Mouse (Mus musculus) inflammation-experienced regulatory T-cells, adult 6 months (primary cell): ENCODE data around the gene Crot. TPM values are rescaled to one million over a fixed set of nuclear protein-coding genes. Genes with fewer than 3 reads are reported as not detected.
A peak's percentile ranks its signal among the peaks of the same experiment; 100 is the strongest.
"Not testable (repeated sequence)": the region's sequence is repeated elsewhere in the genome, so short reads cannot be mapped to it uniquely, and the experiment has no call there.

Experiments used
- ATAC-seq: one replicate; pipeline ENCODE4 v1.8.0; 2017
- polyA plus RNA-seq, 3 experiments: library from polyadenylated mRNA; unstranded; fragments of 100-300 nt; shearing (Covaris generic); gene quantifications; one replicate each; pipeline ENCODE4 v1.2.1; 2017

Gene Crot
- polyA plus RNA-seq, 3 experiments from 2014 or later, result 64.9 to 114 (median 81.6) TPM

DNA sequence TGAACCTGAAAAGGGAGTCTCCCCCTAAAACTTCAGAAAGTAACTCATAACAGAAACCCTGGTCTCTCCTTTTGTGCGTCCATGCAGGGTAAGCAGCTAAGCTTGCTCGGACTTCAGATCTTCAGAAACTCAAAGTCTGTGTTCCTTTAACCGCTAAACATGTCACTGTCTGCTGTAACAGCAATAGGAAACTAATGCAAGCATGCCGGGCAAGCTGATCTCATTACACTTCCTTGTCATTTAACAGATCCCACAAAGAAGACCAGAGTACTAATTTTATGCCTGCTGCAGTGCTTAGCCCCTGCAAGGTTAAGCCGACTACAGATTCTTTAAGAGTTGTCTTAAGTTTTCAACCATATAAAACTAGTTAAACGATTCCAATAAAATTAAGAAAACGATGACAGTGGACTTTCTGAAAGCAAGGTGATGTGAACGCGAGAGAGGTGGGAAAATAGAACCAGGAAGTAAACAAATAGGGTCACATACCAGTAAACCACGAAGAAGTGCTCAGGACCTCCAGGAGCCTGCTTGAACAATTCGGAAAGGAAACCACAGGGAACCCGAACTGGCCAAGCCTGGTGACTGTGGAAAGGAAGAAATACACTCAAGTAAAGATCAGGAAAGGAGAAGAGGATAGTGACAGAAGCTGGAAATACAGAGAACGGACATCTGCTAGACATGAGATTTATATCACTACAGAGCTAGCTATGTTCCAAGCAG lies 998 bp downstream of the Crot start:
- peak; percentile 12 for ATAC-seq

DNA sequence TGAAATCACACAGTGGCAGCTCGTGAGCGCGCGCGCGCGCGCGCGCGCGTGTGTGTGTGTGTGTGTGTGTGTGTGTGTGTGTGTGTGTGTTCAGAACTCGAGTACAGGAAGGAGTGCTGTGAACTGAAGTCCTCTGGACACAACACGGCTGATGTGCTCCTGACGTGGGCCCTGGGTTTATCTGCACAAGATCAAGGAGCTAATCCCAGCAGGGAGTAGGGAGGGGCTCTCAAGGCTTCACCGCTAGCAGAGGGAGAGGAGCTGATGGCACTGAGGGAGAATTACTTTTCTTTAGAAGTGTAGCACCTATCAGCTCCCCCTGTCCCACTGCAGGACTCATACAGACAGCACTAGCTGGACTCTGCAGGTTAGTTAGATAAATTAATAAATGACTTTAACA lies 5.5 kb downstream of the Crot start:
- no peak for ATAC-seq

DNA sequence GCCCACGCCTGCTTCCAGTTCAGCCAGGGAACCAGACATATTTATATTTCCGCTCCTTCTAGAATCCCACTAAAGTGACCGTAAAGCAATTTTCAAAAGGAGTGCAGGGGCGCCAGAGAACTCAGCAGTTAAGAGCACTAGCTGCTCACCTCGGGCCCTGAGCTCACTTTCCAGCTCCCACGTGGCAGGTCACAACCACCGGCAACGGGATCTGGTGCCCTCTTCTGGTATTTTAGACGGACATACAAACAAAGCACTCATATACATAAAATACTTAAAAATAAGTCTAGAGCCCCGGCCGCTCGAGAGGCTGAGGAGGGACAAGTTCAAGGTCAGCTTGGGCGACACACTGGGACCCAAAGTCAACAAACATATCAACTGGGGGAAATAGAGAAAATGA lies 6.6 kb downstream of the Crot start:
- ATAC-seq, result no peak

DNA sequence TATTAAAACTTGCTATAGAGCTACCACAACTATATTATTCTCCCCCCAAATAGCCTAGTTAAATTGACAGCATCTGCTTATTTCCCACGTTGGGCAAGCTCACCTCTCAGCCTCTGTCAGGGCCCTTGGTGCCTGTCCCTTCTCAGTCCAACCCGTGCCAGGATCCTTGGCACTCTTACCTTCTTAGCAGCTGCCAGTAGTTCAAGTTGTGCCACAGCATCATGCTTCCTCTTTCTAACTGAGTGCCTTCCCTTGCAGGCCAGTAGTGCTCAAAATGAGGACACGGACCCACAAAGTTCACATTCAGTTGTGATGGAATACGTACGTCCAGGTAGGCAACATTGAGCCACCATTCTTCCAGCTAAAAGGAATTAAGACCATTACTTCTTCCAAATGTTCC lies 9.2 kb downstream of the Crot start:
- no peak for ATAC-seq

DNA sequence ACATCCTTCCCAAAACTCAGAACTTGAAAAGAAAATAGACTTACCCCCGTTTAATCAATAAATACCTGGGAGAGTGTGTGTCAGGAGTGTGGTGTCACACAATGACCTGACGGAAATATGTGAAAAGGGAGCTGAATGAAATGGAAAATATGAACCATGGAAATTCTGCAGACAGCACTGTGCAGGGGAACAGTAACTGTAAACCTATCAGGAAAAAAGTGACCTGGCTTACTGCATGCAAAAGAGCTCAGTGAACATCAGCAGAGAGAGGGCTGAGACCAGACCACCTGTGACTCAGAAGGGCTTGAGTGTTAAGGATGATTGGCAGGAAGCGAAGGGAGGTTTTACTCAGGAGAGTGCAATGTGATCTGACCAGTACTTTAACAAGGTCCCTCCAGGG lies 11.7 kb downstream of the Crot start:
- ATAC-seq, result no peak

DNA sequence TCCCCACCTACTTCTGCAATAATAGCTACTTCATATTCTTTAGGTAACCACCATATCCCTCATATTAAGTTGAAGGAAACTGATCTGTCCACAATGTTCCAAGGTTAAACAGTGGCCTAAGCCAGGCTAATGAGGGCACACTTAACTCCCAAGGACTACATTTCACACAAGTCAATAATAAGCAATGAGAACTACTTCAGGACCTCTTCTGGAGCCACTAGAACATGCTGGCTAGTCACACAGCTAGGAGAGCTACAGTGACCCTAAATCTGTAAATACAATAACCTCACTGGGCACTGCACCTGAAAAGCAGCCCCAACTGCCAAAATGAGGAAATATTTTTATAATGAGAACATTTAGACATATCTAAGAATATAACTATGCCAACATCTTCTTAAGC lies 22.4 kb downstream of the Crot start:
- ATAC-seq, result no peak

DNA sequence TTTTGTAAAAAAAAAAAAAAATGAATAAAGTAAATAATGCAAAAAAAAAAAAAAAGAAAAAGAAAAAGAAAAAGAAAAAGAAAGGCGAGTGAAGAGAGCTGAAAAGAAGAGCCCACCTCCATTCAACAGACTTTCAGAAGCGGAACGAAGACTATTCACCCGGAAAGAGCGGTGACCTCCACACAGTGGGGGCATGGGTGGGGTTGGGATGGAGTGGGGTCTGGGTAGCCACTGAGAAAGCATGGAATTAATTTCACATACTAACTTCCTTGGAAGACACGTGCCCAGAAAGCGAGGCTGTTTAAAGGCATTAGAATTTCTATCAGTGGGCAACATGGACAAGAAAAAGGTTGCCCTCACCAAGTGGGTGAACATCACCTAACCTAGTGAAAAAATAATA lies 24.8 kb downstream of the Crot start:
- ATAC-seq, result no peak

DNA sequence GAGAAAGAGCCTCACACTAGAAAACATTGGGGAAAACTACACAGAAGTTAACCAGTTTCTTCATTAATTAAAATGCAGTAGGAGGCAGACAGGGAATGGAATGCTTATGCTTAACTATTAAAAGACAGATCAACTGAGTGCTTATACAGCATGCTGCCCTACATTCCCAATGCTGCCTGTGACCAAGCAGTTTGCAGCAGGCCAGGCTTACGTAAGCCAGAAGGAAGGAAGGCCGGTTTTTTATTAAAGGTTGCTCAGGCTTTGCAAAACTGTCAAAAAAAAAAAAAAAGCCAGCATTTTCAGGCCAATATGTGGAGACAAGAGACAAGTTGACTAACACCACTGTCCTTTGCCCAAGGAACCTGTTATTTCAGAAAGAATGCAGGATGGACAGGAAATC lies 26.4 kb downstream of the Crot start:
- ATAC-seq, result no peak

DNA sequence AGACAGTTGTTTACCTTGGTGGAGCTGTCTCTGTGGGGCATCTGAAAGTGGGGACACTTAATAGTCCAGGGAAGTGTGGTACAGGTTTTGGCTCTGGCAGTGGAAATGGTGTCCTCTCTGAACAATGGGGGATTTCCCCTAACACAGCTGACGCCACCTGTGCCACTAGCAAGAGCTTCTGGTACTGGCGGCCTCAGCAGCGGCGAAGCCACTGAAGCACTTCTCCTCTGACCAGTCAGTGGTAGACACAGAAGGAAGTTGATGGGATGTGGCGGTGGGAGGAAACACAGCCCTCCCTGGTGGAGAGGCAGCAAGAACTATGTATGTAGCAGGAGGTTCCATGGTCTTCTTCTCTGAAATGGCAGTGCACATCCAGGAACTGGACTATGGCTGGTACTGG lies 32.6 kb downstream of the Crot start:
- no peak for ATAC-seq

DNA sequence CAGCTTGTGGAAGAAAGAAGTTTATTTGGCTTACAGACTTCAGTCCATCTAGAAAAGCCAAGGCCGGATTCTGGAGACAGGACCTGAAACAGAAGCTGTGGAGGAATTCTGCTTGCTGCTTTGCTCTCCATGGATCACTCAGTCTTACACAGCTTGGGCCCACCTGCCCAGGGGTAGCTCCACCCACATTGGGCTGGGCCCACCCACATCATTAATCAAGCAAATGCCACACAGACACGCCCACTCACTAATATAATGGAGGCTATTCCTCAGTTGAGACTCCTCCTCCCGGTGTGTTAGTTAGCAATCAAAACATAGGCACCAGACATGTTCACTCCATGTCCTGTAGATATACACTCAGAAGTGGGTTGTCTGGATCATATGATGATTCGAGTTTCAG lies 36.6 kb downstream of the Crot start:
- ATAC-seq, result no peak

DNA sequence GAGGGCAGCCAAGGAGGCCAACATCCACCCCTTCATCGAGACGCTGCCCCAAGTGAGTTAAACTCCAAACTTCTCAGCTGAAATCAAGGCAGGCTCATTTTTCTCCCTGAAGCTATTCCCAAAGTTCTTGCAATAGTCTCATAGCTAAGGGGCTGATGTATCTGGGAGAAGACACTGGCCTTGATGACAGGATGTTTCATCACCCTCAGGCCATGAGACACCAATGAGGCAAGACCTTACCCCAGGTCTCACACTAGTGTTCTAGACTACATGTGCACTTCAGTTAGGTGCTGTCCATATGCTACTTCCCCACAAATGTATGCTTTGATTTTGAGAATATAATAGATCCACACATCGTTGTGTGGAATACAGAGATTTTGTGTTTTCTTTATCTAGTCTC lies 41.6 kb downstream of the Crot start:
- ATAC-seq, result no peak

DNA sequence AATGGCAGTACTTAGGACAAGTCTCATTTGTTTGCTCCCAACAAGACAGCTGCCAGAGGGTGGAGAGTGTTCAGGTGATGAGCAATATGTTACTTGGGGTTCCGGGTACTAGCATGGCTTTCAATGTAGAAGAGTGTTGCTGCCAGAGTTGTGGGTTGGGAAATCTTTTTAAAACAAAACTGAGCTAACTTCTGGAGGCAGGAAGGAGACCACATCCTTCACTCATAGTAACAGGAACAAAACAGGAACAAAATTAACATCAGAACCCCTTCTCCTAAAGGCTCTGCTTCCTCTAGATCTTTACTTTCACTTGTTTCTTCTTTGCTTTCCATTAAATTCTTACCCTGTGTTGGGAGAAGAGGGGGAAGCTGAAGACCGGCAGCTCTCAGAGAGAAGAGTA lies 43.5 kb downstream of the Crot start:
- ATAC-seq, result no peak

DNA sequence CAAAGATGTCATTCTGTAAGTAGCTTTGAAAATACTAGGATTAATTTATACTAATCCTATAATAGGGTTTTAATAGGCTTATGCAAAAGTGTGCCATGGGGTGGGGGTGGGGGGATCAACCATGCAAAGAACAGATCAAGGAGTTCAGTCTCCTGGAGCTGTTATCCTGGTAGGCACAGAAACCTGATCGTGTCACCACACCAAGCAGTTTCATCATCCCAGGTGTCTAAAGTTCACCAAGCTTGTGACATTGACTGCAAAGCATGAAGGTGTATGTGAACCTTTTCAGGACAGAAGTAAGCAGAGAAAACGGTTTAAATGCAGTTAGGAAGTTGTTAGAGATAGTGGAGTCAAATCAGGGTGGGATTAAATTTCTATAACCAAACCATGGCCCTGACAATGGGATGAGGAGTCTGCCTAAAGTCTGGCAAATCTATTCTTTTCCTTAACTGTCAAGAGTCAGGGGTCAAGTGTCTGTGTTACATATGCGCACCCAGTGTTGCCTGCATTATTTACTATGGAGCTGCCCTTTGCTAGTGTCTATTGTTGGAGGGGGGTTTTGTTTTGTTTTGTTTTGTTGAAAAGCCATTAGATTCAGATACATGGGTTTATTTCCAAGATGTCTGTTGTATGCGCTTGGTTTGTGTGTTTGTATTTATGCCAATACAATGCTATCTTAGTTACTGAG lies 49.6 kb downstream of the Crot start:
- ATAC-seq, result no peak

DNA sequence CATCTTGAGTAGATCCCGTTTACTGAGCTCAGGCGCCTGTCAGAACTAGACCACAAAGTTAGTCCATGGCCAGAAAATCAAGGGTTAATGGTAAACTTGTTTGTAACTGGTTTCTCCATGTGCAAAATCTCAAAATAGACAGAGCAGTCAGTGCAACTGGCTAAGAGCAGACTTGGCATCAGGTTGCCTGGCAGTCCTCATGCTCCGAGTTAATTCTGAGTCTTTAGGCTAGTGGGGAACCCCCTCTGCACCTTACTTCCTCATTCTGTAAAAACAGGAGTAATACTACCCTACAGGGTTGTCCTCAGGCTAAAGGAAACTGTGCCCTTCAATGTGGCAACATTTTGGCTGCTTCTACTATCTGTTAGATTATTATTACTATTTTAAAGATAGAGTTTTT lies 53.3 kb downstream of the Crot start:
- peak; percentile 64 for ATAC-seq

DNA sequence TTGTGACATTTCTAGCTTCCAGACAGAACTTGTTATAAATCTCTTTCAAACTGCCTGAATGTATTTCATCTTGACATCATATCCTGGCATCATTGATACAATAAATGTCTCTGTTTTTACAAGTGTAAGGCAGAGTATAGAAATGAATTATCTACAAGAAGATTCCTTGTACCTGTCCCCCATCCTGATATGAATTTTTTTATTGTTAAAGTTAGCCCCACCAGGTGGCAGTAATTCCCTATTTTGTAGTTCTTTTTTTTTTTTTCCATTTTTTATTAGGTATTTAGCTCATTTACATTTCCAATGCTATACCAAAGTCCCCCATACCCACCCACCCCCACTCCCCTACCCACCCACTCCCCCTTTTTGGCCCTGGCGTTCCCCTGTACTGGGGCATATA lies 55.9 kb downstream of the Crot start:
- not testable (repeated sequence) for ATAC-seq

DNA sequence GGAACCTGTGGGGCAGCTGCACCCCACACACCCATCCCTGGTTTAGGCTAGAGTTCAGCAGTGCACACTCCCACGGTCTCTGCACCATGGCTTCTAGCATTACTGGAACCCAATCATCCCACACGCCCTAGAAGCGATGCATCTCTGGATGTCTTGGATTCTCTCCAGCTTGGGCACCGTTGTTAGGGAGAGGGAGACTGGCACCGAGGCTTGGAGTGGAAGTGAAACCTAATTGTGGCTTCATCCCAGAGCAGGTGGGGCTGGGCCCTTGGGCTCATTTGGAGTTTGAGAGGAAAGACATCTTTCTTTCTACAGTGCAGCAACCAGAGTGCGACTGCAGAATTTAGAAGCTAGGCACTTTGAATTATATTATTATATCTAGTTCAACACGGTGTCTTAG lies 59.2 kb downstream of the Crot start:
- no peak for ATAC-seq

DNA sequence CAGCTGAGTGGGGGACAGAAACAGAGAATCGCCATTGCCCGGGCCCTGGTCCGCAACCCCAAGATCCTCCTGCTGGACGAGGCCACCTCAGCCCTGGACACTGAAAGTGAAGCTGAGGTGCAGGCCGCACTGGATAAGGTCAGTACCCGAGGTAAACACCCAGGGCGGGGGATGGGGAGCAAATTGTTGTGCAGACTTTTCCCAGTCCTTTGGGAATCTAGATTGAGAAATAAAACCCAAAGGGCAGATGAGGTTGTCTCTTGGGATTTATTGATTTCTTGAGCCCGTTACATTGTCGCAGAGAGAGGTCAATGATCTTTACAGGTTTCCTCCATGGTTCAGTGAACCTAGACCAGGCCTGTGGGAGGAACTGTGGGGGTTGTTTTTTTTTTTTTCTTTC lies 68.7 kb downstream of the Crot start:
- no peak for ATAC-seq

DNA sequence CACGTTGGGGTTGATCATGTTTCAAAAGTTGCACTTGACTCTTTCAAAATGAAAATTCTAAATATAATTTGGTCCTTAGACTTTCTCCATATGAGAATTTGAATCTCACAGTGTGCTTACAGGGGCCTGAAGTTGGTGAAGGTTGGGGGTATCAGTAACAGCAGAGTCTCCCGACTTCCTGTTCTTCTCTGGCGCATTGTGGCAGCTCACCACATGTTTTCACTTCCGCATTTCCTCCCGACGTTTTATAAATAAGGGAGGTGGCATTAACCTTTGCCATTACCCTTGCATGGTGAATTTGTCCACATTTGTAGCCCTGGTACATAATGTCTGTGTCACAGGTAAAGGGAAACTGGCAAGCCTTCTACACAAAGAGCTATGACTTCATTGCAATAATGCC lies 80.1 kb downstream of the Crot start:
- no peak for ATAC-seq

DNA sequence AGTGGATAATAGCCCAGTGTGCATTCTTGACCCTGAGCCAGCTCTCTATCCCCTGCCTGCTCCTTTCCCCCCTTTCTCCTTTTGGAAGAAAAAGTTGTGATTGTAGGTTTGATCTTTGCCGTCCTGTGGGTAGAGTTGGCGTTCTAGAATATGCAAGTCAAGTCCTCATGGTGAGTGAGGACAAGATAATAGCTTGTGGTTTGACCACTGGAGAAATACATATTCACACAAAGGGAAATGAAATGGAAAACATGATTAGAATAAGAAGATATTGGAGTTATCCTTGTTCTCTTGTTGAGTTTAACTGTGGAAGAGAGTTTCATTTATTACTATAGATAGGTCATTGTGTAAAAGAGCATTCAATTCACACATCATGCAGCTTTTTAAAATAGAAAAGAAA lies 80.7 kb downstream of the Crot start:
- no peak for ATAC-seq

Other genes with a start within 250 kb of the Crot start
- gene Abcb1b, start 199.2 kb downstream of the Crot start, polyA plus RNA-seq, result 10 to 100 TPM; 11.1 to 15.5 (median 13.6) TPM
- 1 to 10 TPM in 1 of 3 experiments, under 1 TPM in 1, not detected in 1; 0.77 to 1.0 TPM for gene Abcb4, start 103.6 kb downstream of the Crot start, polyA plus RNA-seq
- 10 to 100 TPM; 26.4 to 54.2 (median 46.2) TPM for gene Tmem243, start 103.3 kb upstream of the Crot start, polyA plus RNA-seq
- gene Dmtf1, start 164.5 kb upstream of the Crot start, polyA plus RNA-seq, result 100 to 1,000 TPM in 2 of 3 experiments, 10 to 100 TPM in 1; 75.8 to 116 (median 104) TPM